Mouse (Mus musculus): ENCODE results near the gene Fam8a1. TPM values are rescaled to one million over a fixed set of nuclear protein-coding genes. Genes with fewer than 3 reads are reported as not detected.
A peak's percentile ranks its signal among the peaks of the same experiment; 100 is the strongest.

The Fam8a1 gene
- 10 to 100 TPM; 32.7 to 38.3 TPM for total RNA-seq (2021)
- polyA plus RNA-seq (2012; rRNA removed), result 9.7 and 17.4 TPM in 2 replicates
- long read RNA-seq, transcript Fam8a1-201 (5 exons, 3,664 nt), result major isoform, 8 of 14 reads
- long read RNA-seq, partial matches to known transcripts, result 1 of 14 reads
- long read RNA-seq, other reads (novel, unspliced or antisense), result 5 of 14 reads

DNA sequence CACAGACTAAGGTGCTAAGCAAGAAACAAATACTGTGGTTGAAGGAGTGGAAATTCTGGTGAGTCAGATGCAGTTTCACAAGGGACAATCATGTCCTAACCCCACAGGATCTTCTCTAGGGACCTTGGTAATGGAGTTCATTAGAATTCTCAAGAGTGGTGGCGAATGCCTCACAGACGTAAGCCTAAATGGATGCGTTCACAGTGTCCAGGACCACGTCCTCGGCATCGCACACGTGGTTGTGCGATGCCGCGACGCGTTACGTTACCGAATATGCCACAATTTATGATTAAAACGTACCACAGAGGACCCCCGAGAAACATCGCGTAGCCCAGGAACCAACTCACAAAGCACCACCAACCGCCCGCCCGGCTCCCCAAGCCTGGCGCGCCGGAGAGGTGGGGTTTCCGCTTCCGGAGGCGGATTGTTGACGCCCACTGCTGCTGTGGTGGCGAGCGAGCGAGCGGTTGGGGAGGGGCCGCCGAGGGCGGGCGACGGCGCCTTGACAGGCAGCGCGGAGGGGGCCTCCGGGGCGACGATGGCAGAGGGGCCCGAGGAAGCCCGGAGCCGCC is at the start of gene Fam8a1:
TSS of gene Fam8a1 (plus strand) at position 475 of the 572 bp plus-strand sequence.
- peak; percentile 92 to 97 for DNase-seq
- TF ChIP-seq CTCF (IDR thresholded peaks at IDR 0.05), result no peak
- no peak; the same call in none of the 2 replicates for TF ChIP-seq POLR2A (IDR thresholded peaks at IDR 0.05; ENCODE audit: insufficient read depth, low read depth, low read length)
- TF ChIP-seq EP300 (IDR thresholded peaks at IDR 0.05; ENCODE audit: insufficient read depth, low read depth, low read length), result 0 out of 2 replicates have a peak, but pooled peaks have one; percentile 22
- peaks cover 2% of the 10 kb centered on the region for H3K36me3 ChIP-seq (ENCODE audit: control insufficient read depth, insufficient read depth, low read length)
- WGBS, result under 1% methylated on average over 46 of the region's 46 CpGs
- H3K27me3 ChIP-seq (ENCODE audit: control insufficient read depth, insufficient read depth, low read length), result no peaks in the 10 kb centered on the region
- peak within 1 kb of the TSS; percentile 74 for H3K4me3 ChIP-seq
- no peaks in the 10 kb centered on the region for H3K79me2 ChIP-seq (replicated peaks; ENCODE audit: control insufficient read depth, insufficient read depth, low read length)
- peaks cover 3% of the 10 kb centered on the region for H3K4me1 ChIP-seq (ENCODE audit: control insufficient read depth, insufficient read depth, low read length)
- H3K27ac ChIP-seq, result peak within 1 kb of the TSS; percentile 87
- intact Hi-C loops (cut with DNase I), result no loop called here
- peak within 1 kb of the TSS; percentile 99 for H3K9ac ChIP-seq (ENCODE audit: low read depth, low read length)

DNA sequence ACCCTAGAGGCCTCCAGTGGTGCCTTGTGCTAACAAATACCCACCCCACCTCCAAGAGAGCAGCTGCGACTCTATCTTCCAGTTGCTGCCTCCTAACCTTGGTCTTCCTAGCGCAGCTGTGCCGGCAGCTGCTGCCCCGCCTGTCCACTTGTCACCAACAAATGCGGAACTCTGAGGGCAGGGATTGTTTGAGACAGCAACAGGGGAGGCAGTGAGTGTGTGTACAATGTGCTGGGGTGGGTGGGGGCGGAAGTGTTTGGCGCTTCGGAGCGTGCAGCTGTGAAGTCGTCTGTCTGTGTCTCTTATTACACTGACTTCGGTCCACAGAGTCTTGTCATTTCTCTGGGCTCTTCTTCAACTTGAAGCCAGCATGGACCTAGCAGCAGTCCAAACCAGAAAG is 49.7 kb upstream of the Fam8a1 start:
- 64% methylated on average over 11 of the region's 11 CpGs for WGBS
- no peak overlapping the region for H3K9ac ChIP-seq (ENCODE audit: low read depth, low read length)
- no peaks in the 10 kb centered on the region for H3K79me2 ChIP-seq (replicated peaks; ENCODE audit: control insufficient read depth, insufficient read depth, low read length)
- TF ChIP-seq EP300 (IDR thresholded peaks at IDR 0.05; ENCODE audit: insufficient read depth, low read depth, low read length), result no peak
- no peak for TF ChIP-seq POLR2A (IDR thresholded peaks at IDR 0.05; ENCODE audit: insufficient read depth, low read depth, low read length)
- TF ChIP-seq CTCF (IDR thresholded peaks at IDR 0.05), result no peak
- peak in 1 of 2 experiments; percentile 33 for DNase-seq
- H3K27ac ChIP-seq, result no peak overlapping the region
- H3K4me3 ChIP-seq, result no peak overlapping the region
- no peaks in the 10 kb centered on the region for H3K4me1 ChIP-seq (ENCODE audit: control insufficient read depth, insufficient read depth, low read length)
- no peaks in the 10 kb centered on the region for H3K36me3 ChIP-seq (ENCODE audit: control insufficient read depth, insufficient read depth, low read length)
- intact Hi-C loops (cut with DNase I), result no loop called here
- H3K27me3 ChIP-seq (ENCODE audit: control insufficient read depth, insufficient read depth, low read length), result no peaks in the 10 kb centered on the region

DNA sequence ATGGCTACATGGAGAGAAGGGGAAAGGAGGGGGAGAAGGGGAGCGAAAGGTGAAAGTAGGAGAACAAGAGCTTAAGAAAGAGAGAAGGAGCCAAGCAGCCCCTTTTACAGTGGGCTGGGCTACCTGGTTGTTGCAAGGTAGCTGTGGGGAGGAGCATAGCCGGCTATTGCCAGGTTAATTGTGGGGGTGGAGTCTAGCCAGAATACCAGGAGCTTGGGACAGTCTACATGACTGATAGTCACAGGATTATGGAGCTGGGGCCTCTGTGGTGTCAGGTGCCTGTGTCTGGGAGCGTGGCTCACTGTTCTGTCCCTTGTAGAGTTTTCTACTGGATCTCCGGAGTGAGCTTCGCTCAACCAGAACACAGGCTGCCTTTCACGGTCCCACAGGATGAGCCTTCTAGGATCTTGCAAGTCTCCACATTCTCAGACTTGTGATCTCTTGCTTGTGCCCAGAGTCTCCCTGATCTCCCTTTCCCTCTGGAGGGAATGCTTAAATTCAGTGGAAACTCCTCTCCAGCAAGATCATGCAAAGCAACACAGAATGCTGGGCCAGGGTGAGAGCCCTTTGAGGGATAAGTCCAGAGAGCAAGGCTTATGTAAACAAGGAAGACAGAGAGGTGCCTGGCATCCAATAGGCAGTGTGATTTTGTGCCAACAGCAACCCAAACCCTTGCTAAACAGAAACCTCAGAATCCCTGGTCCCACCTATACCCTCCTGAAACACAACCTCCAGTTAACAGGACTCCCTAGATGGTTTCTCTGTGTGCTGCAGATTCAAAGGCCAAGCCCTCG is 48.2 kb upstream of the Fam8a1 start:
- no peak for DNase-seq
- Histone ChIP-seq H3K4me1 (ENCODE audit: control insufficient read depth, insufficient read depth, low read length) (no peaks in the 10 kb centered on the region), H3K79me2 (replicated peaks; ENCODE audit: control insufficient read depth, insufficient read depth, low read length) (no peaks in the 10 kb centered on the region), H3K27ac (no peak overlapping the region), H3K9ac (ENCODE audit: low read depth, low read length) (no peak overlapping the region), H3K36me3 (ENCODE audit: control insufficient read depth, insufficient read depth, low read length) (no peaks in the 10 kb centered on the region), H3K27me3 (ENCODE audit: control insufficient read depth, insufficient read depth, low read length) (no peaks in the 10 kb centered on the region), H3K4me3 (no peak overlapping the region)
- intact Hi-C loops (cut with DNase I), result no loop called here
- TF ChIP-seq EP300 (IDR thresholded peaks at IDR 0.05; ENCODE audit: insufficient read depth, low read depth, low read length) (no peak), CTCF (IDR thresholded peaks at IDR 0.05) (no peak), POLR2A (IDR thresholded peaks at IDR 0.05; ENCODE audit: insufficient read depth, low read depth, low read length) (no peak)
- WGBS, result 92% methylated on average over 7 of the region's 7 CpGs

DNA sequence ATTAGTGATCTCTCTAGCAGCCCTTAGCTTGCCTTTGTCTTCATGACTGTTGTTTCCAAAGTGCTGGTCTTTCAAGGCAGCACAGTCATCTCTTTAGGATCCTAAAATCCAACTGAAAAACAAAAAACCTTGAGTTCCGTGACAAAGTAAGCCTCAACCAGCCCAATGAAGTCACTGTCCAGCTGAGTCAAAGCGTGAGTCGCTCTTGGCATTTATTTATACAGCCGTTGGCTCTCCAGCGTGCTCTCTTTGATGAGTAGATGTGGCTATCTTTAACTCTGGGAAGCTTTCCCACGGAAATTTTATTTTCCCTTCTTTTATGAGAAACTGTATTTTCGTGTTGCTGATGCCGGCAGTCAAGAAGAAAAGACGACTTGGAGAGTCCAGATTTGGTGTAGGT is 42.7 kb upstream of the Fam8a1 start:
- no peak for DNase-seq
- TF ChIP-seq POLR2A (IDR thresholded peaks at IDR 0.05; ENCODE audit: insufficient read depth, low read depth, low read length) (no peak), CTCF (IDR thresholded peaks at IDR 0.05) (no peak), EP300 (IDR thresholded peaks at IDR 0.05; ENCODE audit: insufficient read depth, low read depth, low read length) (no peak)
- intact Hi-C loops (cut with DNase I), result no loop called here
- H3K79me2 ChIP-seq (replicated peaks; ENCODE audit: control insufficient read depth, insufficient read depth, low read length), result no peaks in the 10 kb centered on the region
- no peak overlapping the region for H3K4me3 ChIP-seq
- H3K27me3 ChIP-seq (ENCODE audit: control insufficient read depth, insufficient read depth, low read length), result no peaks in the 10 kb centered on the region
- no peak overlapping the region for H3K9ac ChIP-seq (ENCODE audit: low read depth, low read length)
- no peaks in the 10 kb centered on the region for H3K36me3 ChIP-seq (ENCODE audit: control insufficient read depth, insufficient read depth, low read length)
- WGBS, result 60% methylated on average over 9 of the region's 9 CpGs
- H3K27ac ChIP-seq, result peak overlapping the region; percentile 17; the same call in 1 of the 2 replicates
- H3K4me1 ChIP-seq (ENCODE audit: control insufficient read depth, insufficient read depth, low read length), result no peaks in the 10 kb centered on the region

DNA sequence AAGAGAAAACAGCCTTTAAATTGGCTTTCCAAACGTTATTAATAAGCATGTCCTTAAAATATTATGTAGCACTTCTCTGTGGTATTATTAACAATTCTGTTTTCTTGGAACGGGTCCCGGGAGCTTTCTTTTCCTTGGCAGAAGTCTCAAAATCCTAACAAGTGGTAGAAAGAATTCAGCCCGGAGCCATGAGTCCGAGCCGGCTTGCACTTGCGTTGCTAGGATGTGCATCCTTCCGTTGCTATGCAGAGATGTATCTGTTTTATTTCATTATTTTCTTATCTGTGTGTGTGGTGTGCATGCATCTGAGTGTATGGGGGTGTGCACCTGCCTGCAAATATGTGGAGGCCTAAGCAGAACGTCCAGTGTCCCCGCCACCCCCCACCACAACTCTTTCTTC is 41.5 kb upstream of the Fam8a1 start:
- H3K9ac ChIP-seq (ENCODE audit: low read depth, low read length), result no peak overlapping the region
- intact Hi-C loops (cut with DNase I), result no loop called here
- H3K36me3 ChIP-seq (ENCODE audit: control insufficient read depth, insufficient read depth, low read length), result no peaks in the 10 kb centered on the region
- TF ChIP-seq EP300 (IDR thresholded peaks at IDR 0.05; ENCODE audit: insufficient read depth, low read depth, low read length) (no peak), CTCF (IDR thresholded peaks at IDR 0.05) (no peak), POLR2A (IDR thresholded peaks at IDR 0.05; ENCODE audit: insufficient read depth, low read depth, low read length) (no peak)
- H3K79me2 ChIP-seq (replicated peaks; ENCODE audit: control insufficient read depth, insufficient read depth, low read length), result no peaks in the 10 kb centered on the region
- DNase-seq, result no peak
- no peaks in the 10 kb centered on the region for H3K4me1 ChIP-seq (ENCODE audit: control insufficient read depth, insufficient read depth, low read length)
- no peaks in the 10 kb centered on the region for H3K27me3 ChIP-seq (ENCODE audit: control insufficient read depth, insufficient read depth, low read length)
- H3K4me3 ChIP-seq, result no peak overlapping the region
- H3K27ac ChIP-seq, result no peak overlapping the region
- WGBS, result 50% methylated on average over 10 of the region's 10 CpGs

DNA sequence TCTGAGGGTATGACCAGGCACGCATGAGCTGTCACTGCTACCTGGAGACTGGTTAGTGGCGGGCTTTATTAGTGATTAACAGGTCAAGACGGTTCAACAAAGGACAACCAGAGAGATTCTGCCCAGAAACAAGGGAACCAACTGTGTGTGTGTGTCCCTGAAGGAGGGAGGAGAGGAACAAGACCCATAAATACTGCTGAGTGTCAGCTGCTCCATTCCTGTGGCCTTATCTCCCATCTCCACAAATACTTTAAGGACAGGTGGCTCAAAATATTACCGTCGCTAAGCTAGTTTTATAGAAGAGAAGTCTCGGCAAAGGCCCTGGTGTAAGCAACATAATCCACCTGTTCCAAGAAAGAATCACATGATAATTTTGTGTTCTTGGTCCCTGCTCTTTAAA is 39.9 kb upstream of the Fam8a1 start:
- intact Hi-C loops (cut with DNase I), result no loop called here
- Histone ChIP-seq H3K27me3 (ENCODE audit: control insufficient read depth, insufficient read depth, low read length) (no peaks in the 10 kb centered on the region), H3K36me3 (ENCODE audit: control insufficient read depth, insufficient read depth, low read length) (no peaks in the 10 kb centered on the region), H3K4me1 (ENCODE audit: control insufficient read depth, insufficient read depth, low read length) (no peaks in the 10 kb centered on the region), H3K4me3 (no peak overlapping the region), H3K27ac (no peak overlapping the region), H3K9ac (ENCODE audit: low read depth, low read length) (no peak overlapping the region), H3K79me2 (replicated peaks; ENCODE audit: control insufficient read depth, insufficient read depth, low read length) (no peaks in the 10 kb centered on the region)
- TF ChIP-seq CTCF (IDR thresholded peaks at IDR 0.05) (no peak), POLR2A (IDR thresholded peaks at IDR 0.05; ENCODE audit: insufficient read depth, low read depth, low read length) (no peak), EP300 (IDR thresholded peaks at IDR 0.05; ENCODE audit: insufficient read depth, low read depth, low read length) (no peak)
- no peak for DNase-seq
- 73% methylated on average over 6 of the region's 6 CpGs for WGBS

Measured in heart, adult 2 months (tissue).